Mouse (Mus musculus) embryonic facial prominence, embryonic 15.5 days (tissue): ENCODE data around the gene Ispd. TPM values are rescaled to one million over a fixed set of nuclear protein-coding genes. Genes with fewer than 3 reads are reported as not detected.

ENCODE experiments used
- ATAC-seq: fragments of 200-750 bp; cut with Nextera tagmentation; 2 replicates; pipeline ENCODE4 v1.8.0; 2017; ENCODE audit warnings: low read depth, moderate TSS enrichment; ENCODE audit not compliant: insufficient number of reproducible peaks, low FRiP score, low TSS enrichment
- H3K27ac ChIP-seq: fragments of 300-500 bp; sonication (generic); replicated peaks from 2 replicates; pipeline ENCODE4 v1.5.1; 2015; ENCODE audit warnings: mild to moderate bottlenecking, inconsistent platforms
- H3K27me3 ChIP-seq: fragments of 300-500 bp; sonication (generic); 2 replicates; pipeline ENCODE4 v1.6.1; 2015; ENCODE audit warnings: inconsistent platforms
- H3K36me3 ChIP-seq: fragments of 300-500 bp; sonication (generic); 2 replicates; pipeline ENCODE4 v1.6.1; 2015; ENCODE audit warnings: mild to moderate bottlenecking, inconsistent platforms
- H3K4me1 ChIP-seq: fragments of 300-500 bp; sonication (generic); 2 replicates; pipeline ENCODE4 v1.6.1; 2015; ENCODE audit warnings: inconsistent platforms
- H3K4me2 ChIP-seq: fragments of 300-500 bp; sonication (generic); replicated peaks from 2 replicates; pipeline ENCODE4 v1.6.1; 2015; ENCODE audit warnings: mild to moderate bottlenecking, inconsistent platforms
- H3K4me3 ChIP-seq: fragments of 300-500 bp; sonication (generic); replicated peaks from 2 replicates; pipeline ENCODE4 v1.5.1; 2015; ENCODE audit warnings: mild to moderate bottlenecking, inconsistent platforms
- H3K9ac ChIP-seq: fragments of 300-500 bp; sonication (generic); 2 replicates; pipeline ENCODE4 v1.6.1; 2015; ENCODE audit warnings: inconsistent platforms
- H3K9me3 ChIP-seq: fragments of 300-500 bp; sonication (generic); replicated peaks from 2 replicates; pipeline ENCODE4 v1.6.1; 2016; ENCODE audit warnings: inconsistent platforms
- WGBS: fragments of 180-500 bp; shearing (Covaris S2); methylation state at CpG from one replicate; pipeline ENCODE4 v1.1.7; 2015; 5-methylcytosine and 5-hydroxymethylcytosine counted together
- polyA plus RNA-seq: library from polyadenylated mRNA; unstranded; fragments of >200 nt; fragmentation: Nextera tagmentation; extraction: Ambion mirVana; gene quantifications from 2 replicates; pipeline ENCODE4 v1.2.1, GENCODE M21; 2015

Ispd gene
- polyA plus RNA-seq, 1 experiment from 2014 or later: 13.3 TPM

DNA sequence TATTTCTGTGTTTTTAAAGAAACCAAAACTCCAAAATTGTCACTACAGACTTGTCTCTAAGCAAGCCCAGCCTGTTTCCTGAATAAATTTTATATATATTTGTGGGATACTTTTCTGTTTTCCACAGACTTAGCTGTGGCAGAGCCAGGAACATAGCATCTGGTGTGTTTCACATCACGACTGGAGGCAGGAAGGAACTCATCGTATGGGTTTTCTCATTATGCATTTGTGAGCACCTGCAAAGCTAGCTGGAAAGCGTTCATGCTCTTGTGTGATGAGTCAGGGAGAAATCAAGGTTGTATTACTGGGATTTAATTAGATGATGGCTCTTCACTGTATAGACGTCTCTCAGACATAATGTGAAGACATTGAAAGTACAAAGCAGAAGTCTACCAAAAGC lies 90.2 kb downstream of the Ispd start:
- no peak overlapping the region for H3K27ac ChIP-seq
- no peak overlapping the region for H3K9ac ChIP-seq
- H3K36me3 ChIP-seq: no peaks in the 10 kb centered on the region
- no peak overlapping the region for H3K4me3 ChIP-seq
- H3K27me3 ChIP-seq: no peaks in the 10 kb centered on the region
- H3K4me1 ChIP-seq: peaks cover 4% of the 10 kb centered on the region; the same call in 1 of the 2 replicates
- no peak for ATAC-seq
- no peaks in the 10 kb centered on the region for H3K9me3 ChIP-seq
- no peak overlapping the region for H3K4me2 ChIP-seq
- WGBS: 59% methylated on average over 4 of the region's 4 CpGs

DNA sequence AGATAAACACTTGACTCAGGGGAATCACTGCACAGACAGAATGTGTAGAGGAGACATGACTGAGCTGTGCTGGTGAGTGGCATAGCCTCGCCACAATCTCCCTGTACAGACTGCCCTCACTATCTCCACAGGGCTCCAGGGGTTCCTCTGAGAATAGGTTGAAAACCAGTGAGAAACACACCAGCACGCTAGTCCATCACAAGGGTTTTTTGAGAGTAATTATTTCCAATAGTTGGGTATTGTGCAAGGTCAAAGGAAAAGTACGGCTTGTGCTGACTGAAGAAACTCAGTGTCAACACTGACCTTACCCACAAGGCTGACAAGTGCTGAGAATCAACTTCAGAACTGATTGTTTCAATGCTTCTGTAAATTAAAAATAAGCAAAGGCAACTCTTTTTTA lies 92.9 kb downstream of the Ispd start:
- no peaks in the 10 kb centered on the region for H3K36me3 ChIP-seq
- no peaks in the 10 kb centered on the region for H3K27me3 ChIP-seq
- no peak overlapping the region for H3K27ac ChIP-seq
- no peaks in the 10 kb centered on the region for H3K9me3 ChIP-seq
- 88% methylated on average over 3 of the region's 3 CpGs for WGBS
- peaks cover 7% of the 10 kb centered on the region; the same call in 1 of the 2 replicates for H3K4me1 ChIP-seq
- ATAC-seq: no peak
- no peak overlapping the region for H3K4me3 ChIP-seq
- no peak overlapping the region for H3K4me2 ChIP-seq
- H3K9ac ChIP-seq: no peak overlapping the region

DNA sequence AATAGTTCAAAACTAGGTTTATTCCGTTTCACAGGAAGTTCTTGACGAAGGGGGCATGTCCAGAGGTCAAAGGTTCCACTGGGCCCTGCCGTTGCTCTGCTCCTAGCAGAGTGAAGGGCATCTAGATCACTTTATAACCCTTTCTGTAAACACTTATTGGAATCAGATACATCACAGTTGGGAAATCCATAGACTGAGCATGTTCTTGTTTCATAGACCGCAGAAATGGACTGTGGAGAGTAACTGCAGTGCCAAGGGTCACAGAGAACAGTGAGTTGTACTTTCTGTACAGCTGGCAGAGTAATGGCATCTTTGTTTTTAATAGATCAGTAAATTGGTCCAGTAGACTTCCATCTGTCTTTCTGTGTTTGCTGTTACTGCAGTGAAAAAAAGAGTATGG lies 94.0 kb downstream of the Ispd start:
- no peak for ATAC-seq
- Histone ChIP-seq H3K4me1 (peaks cover 7% of the 10 kb centered on the region; the same call in 1 of the 2 replicates), H3K27ac (no peak overlapping the region), H3K36me3 (no peaks in the 10 kb centered on the region), H3K9ac (no peak overlapping the region), H3K4me3 (no peak overlapping the region), H3K4me2 (no peak overlapping the region), H3K27me3 (no peaks in the 10 kb centered on the region), H3K9me3 (no peaks in the 10 kb centered on the region)
- 66% methylated on average over 4 of the region's 4 CpGs for WGBS

DNA sequence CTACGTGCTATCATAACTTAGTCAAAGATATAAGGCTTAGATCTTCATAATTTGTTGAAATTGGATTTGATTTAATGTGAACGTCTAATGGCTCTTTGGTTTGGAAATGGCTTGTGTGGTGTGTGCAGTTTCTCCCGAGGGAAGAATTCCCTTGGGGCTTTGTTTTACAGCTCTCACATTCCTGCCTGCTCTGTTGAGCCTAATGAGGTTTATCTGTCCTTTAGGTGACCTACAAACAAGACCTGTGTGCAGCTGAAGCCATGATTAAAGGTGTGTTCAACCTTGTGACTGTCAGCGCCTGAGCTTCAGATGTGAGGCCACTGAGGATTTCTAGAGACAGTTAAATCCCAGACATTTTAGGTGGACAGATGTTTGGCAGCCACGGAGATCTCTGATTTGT lies 95.2 kb downstream of the Ispd start:
- ATAC-seq: no peak
- H3K27ac ChIP-seq: no peak overlapping the region
- no peaks in the 10 kb centered on the region for H3K36me3 ChIP-seq
- no peak overlapping the region for H3K4me2 ChIP-seq
- H3K27me3 ChIP-seq: no peaks in the 10 kb centered on the region
- no peak overlapping the region for H3K4me3 ChIP-seq
- H3K4me1 ChIP-seq: peaks cover 7% of the 10 kb centered on the region; the same call in 1 of the 2 replicates
- 41% methylated on average over 5 of the region's 5 CpGs for WGBS
- no peaks in the 10 kb centered on the region for H3K9me3 ChIP-seq
- H3K9ac ChIP-seq: no peak overlapping the region

DNA sequence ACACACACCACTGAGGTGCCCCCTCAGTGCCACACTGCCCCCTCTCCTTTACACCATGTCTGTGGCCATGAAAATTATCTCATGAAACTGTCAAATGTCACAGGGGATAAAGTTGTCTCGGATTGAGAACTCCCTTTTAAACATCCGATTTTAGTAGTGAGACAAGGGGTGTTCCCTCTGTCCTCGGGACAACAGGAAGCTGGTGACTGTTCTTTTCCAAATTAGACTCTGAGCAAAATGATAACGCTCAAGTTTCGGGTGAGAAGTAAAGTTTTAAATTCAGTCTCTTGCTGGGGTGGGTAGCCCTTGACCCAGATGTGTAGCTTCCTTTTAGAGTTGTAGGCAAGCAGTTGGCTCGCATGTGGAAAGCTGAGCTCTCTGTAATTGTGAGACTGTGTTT lies 96.3 kb downstream of the Ispd start:
- H3K4me3 ChIP-seq: no peak overlapping the region
- no peaks in the 10 kb centered on the region for H3K9me3 ChIP-seq
- no peak overlapping the region for H3K27ac ChIP-seq
- 39% methylated on average over 6 of the region's 6 CpGs for WGBS
- peaks cover 7% of the 10 kb centered on the region; the same call in 1 of the 2 replicates for H3K4me1 ChIP-seq
- H3K4me2 ChIP-seq: no peak overlapping the region
- no peaks in the 10 kb centered on the region for H3K27me3 ChIP-seq
- ATAC-seq: no peak
- no peaks in the 10 kb centered on the region for H3K36me3 ChIP-seq
- no peak overlapping the region for H3K9ac ChIP-seq

DNA sequence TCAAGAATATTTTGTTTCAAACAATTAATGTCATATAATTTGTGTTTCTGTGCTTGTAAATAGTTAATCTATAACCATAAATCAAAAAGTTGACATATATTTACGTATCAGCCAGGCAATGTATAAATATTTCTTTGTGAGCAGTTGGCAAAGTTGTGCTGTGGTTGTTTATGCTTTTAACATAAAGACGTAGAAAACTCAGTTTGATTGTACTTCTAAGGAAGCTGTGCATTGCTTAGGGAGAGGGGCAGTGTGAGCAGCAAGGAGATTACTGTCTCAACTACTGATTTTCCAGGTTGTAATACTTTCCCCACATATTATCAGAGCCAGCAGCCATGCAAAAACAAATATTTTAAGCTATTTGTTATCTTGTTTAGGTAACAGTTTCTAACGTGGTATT lies 96.7 kb downstream of the Ispd start:
- Histone ChIP-seq H3K4me1 (peaks cover 7% of the 10 kb centered on the region; the same call in 1 of the 2 replicates), H3K27ac (no peak overlapping the region), H3K9ac (no peak overlapping the region), H3K36me3 (no peaks in the 10 kb centered on the region), H3K27me3 (no peaks in the 10 kb centered on the region), H3K4me3 (no peak overlapping the region), H3K4me2 (no peak overlapping the region), H3K9me3 (no peaks in the 10 kb centered on the region)
- WGBS: 55% methylated on average over 3 of the region's 3 CpGs
- no peak for ATAC-seq

DNA sequence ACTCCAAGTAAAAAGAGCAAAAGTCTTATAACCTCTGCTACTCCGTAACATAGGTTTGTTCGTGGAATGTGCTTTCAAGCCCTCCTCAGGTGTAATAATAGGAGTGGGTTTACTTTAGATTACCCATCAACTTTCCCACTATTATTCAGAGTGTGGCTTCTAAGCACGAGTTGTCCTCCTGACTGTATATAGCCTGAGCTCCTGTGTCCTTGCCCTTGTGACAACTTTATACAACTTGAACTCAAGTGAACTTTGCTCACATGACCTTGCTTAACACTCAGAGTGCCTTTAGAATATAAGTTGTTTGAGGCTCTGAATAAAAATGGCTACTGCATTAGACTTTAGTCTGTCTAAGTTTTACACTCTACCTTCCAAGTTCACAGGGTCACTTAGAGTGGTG lies 100.5 kb downstream of the Ispd start:
- 85% methylated on average over 3 of the region's 3 CpGs for WGBS

DNA sequence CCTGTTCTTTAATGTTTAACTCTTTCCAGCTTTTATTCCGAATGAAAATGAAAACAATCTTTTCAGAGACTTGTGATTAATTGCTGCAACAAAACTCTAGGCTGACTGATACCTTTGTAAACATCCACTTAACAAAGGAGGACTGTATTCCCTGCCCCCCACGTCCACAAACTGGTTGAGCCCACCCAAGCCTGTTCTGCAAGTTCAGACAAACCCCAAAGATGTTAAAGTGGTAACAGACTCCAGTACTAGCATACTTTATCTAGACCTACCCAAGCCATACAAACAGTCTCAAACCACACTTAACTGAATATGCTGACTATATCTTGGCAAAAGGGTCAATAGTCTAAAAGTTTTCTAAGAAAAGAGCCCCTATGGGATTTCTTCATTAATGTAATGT lies 102.1 kb downstream of the Ispd start:
- H3K9me3 ChIP-seq: no peaks in the 10 kb centered on the region
- ATAC-seq: no peak
- H3K36me3 ChIP-seq: no peaks in the 10 kb centered on the region
- H3K9ac ChIP-seq: no peak overlapping the region
- H3K4me2 ChIP-seq: no peak overlapping the region
- no peaks in the 10 kb centered on the region for H3K4me1 ChIP-seq
- no peak overlapping the region for H3K4me3 ChIP-seq
- no peaks in the 10 kb centered on the region for H3K27me3 ChIP-seq
- H3K27ac ChIP-seq: no peak overlapping the region
- WGBS: 22% methylated on average over 2 of the region's 2 CpGs

More for the DNA sequence above, 100.5 kb downstream of the Ispd start:
- Histone ChIP-seq H3K9ac (no peak overlapping the region), H3K36me3 (no peaks in the 10 kb centered on the region), H3K27ac (no peak overlapping the region), H3K4me3 (no peak overlapping the region), H3K9me3 (no peaks in the 10 kb centered on the region), H3K4me1 (no peaks in the 10 kb centered on the region), H3K4me2 (no peak overlapping the region), H3K27me3 (no peaks in the 10 kb centered on the region)
- ATAC-seq: no peak

DNA sequence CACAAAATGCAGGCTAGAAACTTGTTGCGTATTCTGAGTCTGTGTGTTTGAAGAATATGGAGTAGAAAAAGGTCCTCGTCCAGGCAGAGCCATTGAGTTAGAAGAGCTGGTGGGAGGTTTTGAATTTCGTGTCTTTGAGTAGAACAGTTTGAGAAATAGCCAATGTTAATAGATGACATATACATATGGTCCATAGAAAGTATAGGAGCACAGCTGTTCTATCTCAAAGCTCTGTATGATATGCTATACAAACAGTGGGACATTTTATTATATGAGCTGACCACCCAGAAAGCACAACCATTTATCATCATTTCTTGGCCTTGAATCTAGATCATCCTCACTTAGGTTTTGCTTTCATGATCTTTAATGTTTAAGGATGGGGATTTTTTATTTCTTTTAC lies 116.3 kb downstream of the Ispd start:
- Histone ChIP-seq H3K4me2 (no peak overlapping the region), H3K4me1 (no peaks in the 10 kb centered on the region), H3K36me3 (no peaks in the 10 kb centered on the region), H3K4me3 (no peak overlapping the region), H3K9ac (no peak overlapping the region), H3K27ac (no peak overlapping the region), H3K9me3 (no peaks in the 10 kb centered on the region), H3K27me3 (no peaks in the 10 kb centered on the region)
- ATAC-seq: no peak
- WGBS: 76% methylated on average over 3 of the region's 3 CpGs

DNA sequence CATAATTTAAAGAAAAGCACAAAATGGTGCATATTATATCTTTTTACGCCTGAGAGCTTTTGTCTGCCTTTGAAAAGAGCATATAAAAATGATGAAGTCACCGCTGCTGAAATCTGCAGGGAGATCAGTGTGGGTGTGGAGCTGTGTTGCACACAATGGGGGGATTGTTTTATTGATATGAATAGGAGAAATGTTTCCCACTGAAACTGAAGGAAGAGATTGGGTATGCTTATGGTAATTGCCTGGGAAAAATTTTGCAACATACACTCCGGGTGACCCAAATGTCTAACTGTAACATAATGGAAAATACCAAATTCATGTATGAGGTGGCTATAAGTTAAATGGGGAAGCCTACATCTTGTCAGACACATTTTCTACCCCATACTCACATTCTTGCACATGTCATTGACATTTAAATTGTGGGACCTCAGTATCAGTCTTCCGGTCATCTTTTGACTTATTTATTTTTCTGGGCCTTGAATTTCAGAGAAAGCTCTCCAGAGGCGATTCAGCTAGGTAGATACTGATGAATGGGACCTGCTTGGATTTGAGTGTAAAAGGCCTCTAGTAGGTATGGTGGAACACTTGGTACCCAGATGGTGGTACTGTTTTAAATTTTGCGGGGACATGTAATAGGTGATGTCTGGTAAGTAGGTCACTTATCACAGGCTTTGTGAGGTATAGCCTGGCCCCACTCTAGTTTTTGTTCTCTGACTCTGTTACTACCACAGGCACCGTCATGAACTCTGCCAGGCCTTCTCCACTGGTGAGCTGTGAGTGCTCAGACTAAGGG lies 126.1 kb downstream of the Ispd start:
- Histone ChIP-seq H3K4me2 (no peak overlapping the region), H3K27ac (no peak overlapping the region; the same call in 1 of the 2 replicates), H3K9me3 (no peaks in the 10 kb centered on the region), H3K36me3 (no peaks in the 10 kb centered on the region), H3K4me1 (peaks cover 10% of the 10 kb centered on the region; the same call in 1 of the 2 replicates), H3K4me3 (no peak overlapping the region), H3K9ac (no peak overlapping the region), H3K27me3 (no peaks in the 10 kb centered on the region)
- no peak for ATAC-seq
- 76% methylated on average over 7 of the region's 7 CpGs for WGBS

DNA sequence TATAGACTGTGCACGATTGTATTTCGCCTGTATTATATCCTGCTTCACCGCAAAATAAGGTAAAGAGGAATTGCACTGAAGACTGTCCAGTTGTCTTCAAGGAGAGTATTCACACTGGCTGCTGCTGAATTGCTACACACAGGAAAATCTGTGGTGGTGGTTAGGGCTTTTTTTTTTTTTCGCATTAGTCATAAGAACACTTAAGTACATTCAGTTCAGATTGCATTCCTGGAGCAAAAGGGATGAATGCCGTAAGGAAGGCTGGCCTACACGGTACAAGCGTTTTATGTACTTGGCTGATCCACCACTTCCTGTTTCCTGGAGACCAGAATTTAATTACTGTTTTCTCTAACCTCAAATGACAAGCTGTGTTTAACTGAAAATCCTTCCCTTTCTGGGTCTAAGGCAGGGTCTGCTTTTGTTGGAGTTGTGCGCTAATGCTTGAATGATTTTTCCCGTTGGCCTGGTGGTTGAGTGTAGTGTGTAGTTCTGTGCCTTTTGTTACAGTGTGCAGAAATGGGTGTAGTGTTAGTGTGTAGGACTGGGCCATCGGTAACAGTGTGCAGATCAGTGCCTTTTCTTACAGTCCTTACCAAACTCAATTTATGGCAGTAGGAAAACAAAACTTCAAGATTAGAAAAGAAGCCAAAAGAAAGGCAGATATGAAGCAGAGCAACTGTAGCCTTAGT lies 128.8 kb downstream of the Ispd start:
- WGBS: 49% methylated on average over 10 of the region's 10 CpGs
- Histone ChIP-seq H3K4me3 (no peak overlapping the region), H3K9me3 (no peaks in the 10 kb centered on the region), H3K9ac (no peak overlapping the region), H3K4me2 (no peak overlapping the region), H3K27ac (peak overlapping the region; percentile 79), H3K36me3 (no peaks in the 10 kb centered on the region), H3K4me1 (peaks cover 10% of the 10 kb centered on the region; the same call in 1 of the 2 replicates), H3K27me3 (no peaks in the 10 kb centered on the region)
- ATAC-seq: peak; percentile 78
